Mouse (Mus musculus): ENCODE measurements at regions not wholly inside any gene's neighbourhood (a gene's known extent, or its start where the extent isn't known, plus 50 kb on each side); places are given as distances from the start of the nearest gene placed in this dataset.

DNA sequence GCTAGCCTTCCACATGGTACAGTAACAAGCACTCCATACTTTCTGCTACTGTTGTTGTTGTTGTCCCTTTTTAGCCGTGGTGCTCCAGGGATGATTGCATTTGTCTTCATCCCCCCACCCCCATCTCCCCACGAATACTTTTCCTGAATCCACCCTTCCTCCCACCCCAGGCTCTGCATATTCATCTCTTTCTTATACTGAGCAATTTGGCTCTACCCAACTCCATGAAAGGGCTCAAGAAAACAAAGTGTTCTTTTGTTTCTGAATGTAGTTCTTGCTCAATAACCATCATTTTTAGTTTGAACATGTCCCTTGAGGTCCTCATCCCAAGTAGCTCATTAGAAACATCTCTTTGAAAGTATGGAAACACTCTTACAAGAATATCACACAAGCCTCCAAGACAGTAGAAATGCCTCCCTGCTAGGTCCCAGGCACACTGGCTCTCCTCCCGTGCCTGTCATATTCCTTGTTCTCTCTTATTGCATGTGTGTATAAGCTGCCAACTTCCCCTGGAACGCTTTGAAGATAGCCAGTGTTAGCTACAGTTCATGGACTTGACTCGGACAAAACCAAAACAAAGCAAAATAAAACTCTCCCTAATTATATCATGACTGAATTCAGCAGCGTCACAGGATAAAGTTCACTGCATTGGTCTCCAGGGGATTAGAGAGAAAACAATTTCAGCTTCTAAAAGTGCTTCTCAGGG, 59.7 kb upstream of the Pkn2 start:
- Histone ChIP-seq H3K27me3 (ENCODE audit: insufficient read depth, poor library complexity, severe bottlenecking) (no peaks in the 10 kb centered on the region), H3K4me3 (no peak overlapping the region), H3K9me3 (no peaks in the 10 kb centered on the region), H3K36me3 (no peaks in the 10 kb centered on the region), H3K27ac (no peak overlapping the region), H3K4me1 (no peaks in the 10 kb centered on the region)
- 63% methylated on average over 6 of the region's 6 CpGs for WGBS
- DNase-seq (ENCODE audit: low spot score): no peak

DNA sequence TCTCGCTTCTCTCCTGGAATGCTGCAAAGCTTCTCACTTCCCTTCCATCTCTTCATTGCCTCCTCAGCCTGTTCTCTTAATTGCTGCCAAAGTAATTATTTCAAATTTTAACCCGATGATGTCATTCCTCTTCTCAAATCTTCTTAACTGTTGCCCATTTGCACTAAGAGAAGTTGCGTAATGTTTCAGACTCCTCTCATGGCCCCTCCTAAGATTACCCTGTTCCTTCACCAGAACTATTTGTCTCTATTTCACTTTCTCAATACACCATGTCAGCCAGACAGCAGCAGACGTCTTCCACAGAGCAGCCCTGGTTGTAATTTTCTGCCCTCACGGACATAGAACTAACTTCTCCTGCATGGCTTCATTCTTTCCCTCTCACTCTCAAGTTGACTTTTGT, 59.1 kb upstream of the Pkn2 start:
- Histone ChIP-seq H3K4me1 (0 out of 2 replicates have a peak, but pooled peaks cover 3% of the 10 kb centered on the region), H3K9me3 (no peaks in the 10 kb centered on the region), H3K4me3 (no peak overlapping the region), H3K36me3 (no peaks in the 10 kb centered on the region), H3K27me3 (ENCODE audit: insufficient read depth, poor library complexity, severe bottlenecking) (no peaks in the 10 kb centered on the region), H3K27ac (no peak overlapping the region)
- DNase-seq (ENCODE audit: low spot score): no peak
- 76% methylated on average over 5 of the region's 5 CpGs for WGBS

DNA sequence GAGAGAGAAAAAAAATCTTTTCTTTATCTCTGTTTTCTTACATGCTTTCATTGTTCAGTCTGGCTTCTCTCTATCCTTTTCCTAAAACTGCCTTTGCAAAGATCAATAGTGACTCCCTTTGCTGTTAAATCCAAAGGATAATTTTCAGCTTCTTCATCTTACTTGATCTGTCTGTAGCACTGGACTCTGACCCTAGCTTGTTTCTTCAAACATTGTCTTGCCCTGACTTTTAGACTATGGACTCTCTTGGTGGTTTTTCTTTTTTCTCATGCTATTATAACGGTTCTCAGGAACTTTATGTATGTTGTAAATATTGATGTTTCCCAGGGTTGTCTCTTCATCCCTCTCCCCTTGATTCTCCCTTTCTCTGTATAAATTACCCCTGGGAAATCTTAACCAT, 58.0 kb upstream of the Pkn2 start:
- no peak overlapping the region for H3K27ac ChIP-seq
- no peaks in the 10 kb centered on the region for H3K36me3 ChIP-seq
- H3K27me3 ChIP-seq (ENCODE audit: insufficient read depth, poor library complexity, severe bottlenecking): no peaks in the 10 kb centered on the region
- H3K9me3 ChIP-seq: no peaks in the 10 kb centered on the region
- no peak for DNase-seq (ENCODE audit: low spot score)
- 89% methylated on average over 1 of the region's 1 CpGs for WGBS
- H3K4me3 ChIP-seq: no peak overlapping the region
- H3K4me1 ChIP-seq: 0 out of 2 replicates have a peak, but pooled peaks cover 4% of the 10 kb centered on the region

DNA sequence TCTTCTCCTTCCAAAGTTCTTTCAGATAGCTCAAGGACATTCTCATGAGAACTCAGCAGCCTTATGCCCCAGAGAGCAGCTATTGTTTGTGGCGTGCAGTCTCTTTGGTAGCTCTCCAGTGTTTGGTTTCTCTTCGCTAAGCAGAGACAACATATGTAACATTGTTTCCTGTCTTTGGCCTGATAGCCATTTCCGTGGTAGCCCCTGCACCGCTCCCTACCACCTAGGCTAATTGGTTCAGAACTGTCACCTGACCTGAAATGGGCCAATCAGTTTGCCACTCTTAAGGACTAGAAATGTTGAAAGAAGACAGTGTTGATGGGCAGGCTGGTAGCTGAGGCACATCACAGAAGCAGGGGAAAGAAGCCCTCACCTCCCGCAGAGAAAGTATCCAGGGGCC, 54.1 kb upstream of the Pkn2 start:
- WGBS: 59% methylated on average over 5 of the region's 5 CpGs

DNA sequence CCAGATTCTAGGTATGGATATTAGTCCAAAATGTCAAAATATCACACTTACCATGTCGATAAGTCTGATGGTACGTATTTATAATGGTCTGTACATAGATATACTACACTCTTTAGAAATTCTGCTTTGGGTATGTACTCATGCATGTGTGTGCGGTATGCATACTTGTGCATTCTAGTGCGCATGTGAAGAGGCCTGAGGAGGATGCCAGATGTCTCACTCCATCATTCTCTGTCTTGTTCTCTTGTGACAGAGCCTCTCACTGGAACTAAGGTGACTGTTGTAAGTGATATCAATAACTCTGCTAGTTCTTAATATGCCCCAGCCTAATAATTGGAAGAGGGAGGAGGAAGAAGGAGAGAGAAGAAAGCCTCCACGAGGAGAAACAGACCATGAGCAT, 52.5 kb upstream of the Pkn2 start:
- no peak for DNase-seq (ENCODE audit: low spot score)

More for the DNA sequence above, 54.1 kb upstream of the Pkn2 start:
- Histone ChIP-seq H3K36me3 (no peaks in the 10 kb centered on the region), H3K4me1 (0 out of 2 replicates have a peak, but pooled peaks cover 4% of the 10 kb centered on the region), H3K9me3 (no peaks in the 10 kb centered on the region), H3K27me3 (ENCODE audit: insufficient read depth, poor library complexity, severe bottlenecking) (no peaks in the 10 kb centered on the region), H3K4me3 (no peak overlapping the region), H3K27ac (no peak overlapping the region)
- no peak for DNase-seq (ENCODE audit: low spot score)

DNA sequence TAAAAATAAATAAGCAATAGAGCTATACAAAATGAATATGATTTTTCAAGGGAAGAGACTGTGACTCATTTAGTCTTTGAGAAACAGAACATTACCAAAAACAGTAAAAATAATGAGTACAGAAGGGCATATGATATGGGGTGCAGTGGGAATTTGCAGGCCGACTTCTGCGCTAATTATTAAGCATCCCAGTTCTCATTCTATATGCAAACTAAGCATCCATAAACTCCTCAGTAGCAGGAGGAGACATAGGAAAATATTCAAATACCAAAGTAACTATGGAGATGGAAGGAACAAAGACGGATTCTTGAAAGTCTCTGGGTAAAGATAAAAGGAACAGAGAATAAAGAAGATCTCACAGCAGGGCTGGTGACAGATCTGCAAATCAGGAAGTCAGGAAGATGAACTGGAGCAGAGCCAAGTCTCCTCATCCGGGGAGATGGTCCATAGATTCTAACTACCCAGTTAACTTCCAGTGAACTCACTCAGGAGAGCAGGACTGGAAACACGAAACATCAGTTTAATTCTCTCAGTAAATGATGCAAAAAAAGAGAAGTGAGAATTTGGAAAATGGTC, 52.0 kb upstream of the Pkn2 start:
- Histone ChIP-seq H3K36me3 (no peaks in the 10 kb centered on the region), H3K4me1 (0 out of 2 replicates have a peak, but pooled peaks cover 4% of the 10 kb centered on the region), H3K27me3 (ENCODE audit: insufficient read depth, poor library complexity, severe bottlenecking) (no peaks in the 10 kb centered on the region), H3K4me3 (no peak overlapping the region), H3K9me3 (no peaks in the 10 kb centered on the region), H3K27ac (no peak overlapping the region)
- WGBS: 74% methylated on average over 5 of the region's 5 CpGs
- no peak for DNase-seq (ENCODE audit: low spot score)

More for the DNA sequence above, 52.5 kb upstream of the Pkn2 start:
- Histone ChIP-seq H3K4me1 (0 out of 2 replicates have a peak, but pooled peaks cover 4% of the 10 kb centered on the region), H3K4me3 (no peak overlapping the region), H3K27me3 (ENCODE audit: insufficient read depth, poor library complexity, severe bottlenecking) (no peaks in the 10 kb centered on the region), H3K9me3 (no peaks in the 10 kb centered on the region), H3K36me3 (no peaks in the 10 kb centered on the region), H3K27ac (no peak overlapping the region)
- WGBS: 90% methylated on average over 5 of the region's 5 CpGs
